Mouse (Mus musculus): ENCODE measurements around the gene Nrde2. TPM values are rescaled to one million over a fixed set of nuclear protein-coding genes. Genes with fewer than 3 reads are reported as not detected.

The Nrde2 gene
- total and polyA plus RNA-seq, 3 experiments = 18.9 to 25.6 (median 23.6) TPM

- peak; percentile 97 for TF ChIP-seq MEF2A (IDR thresholded peaks at IDR 0.05; ENCODE audit: borderline replicate concordance, low read depth, low read length)
- TF ChIP-seq ZNF384 (IDR thresholded peaks at IDR 0.05; ENCODE audit: low read depth, low read length) = no peak
- TF ChIP-seq USF1 (IDR thresholded peaks at IDR 0.05; ENCODE audit: low read depth, low read length) = no peak
- no peak for TF ChIP-seq KAT2A (IDR thresholded peaks at IDR 0.05; ENCODE audit: insufficient replicate concordance, low read length)
These were observed 68.7 kb downstream of the Nrde2 start (continued) for GRCm38 (mm10) chr12:100090750-100091149.

GRCm38 (mm10) chr12:100089265-100089664, 70.2 kb downstream of the Nrde2 start:
- Histone ChIP-seq H3K9me3 (replicated peaks; ENCODE audit: low read length) (no peaks in the 10 kb centered on the region), H3K4me3 (replicated peaks in 1 of 3; ENCODE audit: low read depth in 2 of 3, low read length in 2 of 3, poor library complexity in 1 of 3) (no peak overlapping the region), H3K27me3 (replicated peaks) (no peaks in the 10 kb centered on the region), H3K4me1 (ENCODE audit: control insufficient read depth in 1 of 2, insufficient read depth in 2 of 2) (peaks cover 24 to 43% of the 10 kb centered on the region in 2 experiments), H3K9ac (ENCODE audit: insufficient read depth, low read depth) (no peak overlapping the region), H3K79me2 (replicated peaks; ENCODE audit: control insufficient read depth, extremely low read depth, insufficient read depth, poor library complexity, severe bottlenecking) (no peaks in the 10 kb centered on the region), H3K4me2 (ENCODE audit: insufficient read depth, low read depth, poor library complexity, severe bottlenecking) (no peak overlapping the region), H3K36me3 (replicated peaks in 1 of 2; ENCODE audit: control insufficient read depth in 1 of 2, insufficient read depth in 1 of 2, low read length in 1 of 2) (no peaks in the 10 kb centered on the region), H3K27ac (ENCODE audit: insufficient read depth, low read depth) (no peak overlapping the region)
- no peak for TF ChIP-seq TBP (conservative IDR thresholded peaks at IDR 0.05; ENCODE audit: low read depth, low read length)
- TF ChIP-seq PAX5 (IDR thresholded peaks at IDR 0.05; ENCODE audit: low read length) = no peak
- TF ChIP-seq JUN (IDR thresholded peaks at IDR 0.05; ENCODE audit: insufficient read depth, low read depth, low read length) = no peak
- no peak for TF ChIP-seq ZNF384 (IDR thresholded peaks at IDR 0.05; ENCODE audit: low read depth, low read length)
- TF ChIP-seq BHLHE40 (IDR thresholded peaks at IDR 0.05; ENCODE audit: low read depth, low read length) = no peak
- TF ChIP-seq ZC3H11A (IDR thresholded peaks at IDR 0.05; ENCODE audit: low read depth, low read length) = no peak
- TF ChIP-seq HCFC1 (IDR thresholded peaks at IDR 0.05; ENCODE audit: low read depth, low read length) = no peak
- TF ChIP-seq CTCF (conservative IDR thresholded peaks at IDR 0.05 in 1 of 2, IDR thresholded peaks at IDR 0.05 in 1 of 2; ENCODE audit: low read depth in 2 of 2, low read length in 2 of 2) = no peak
- TF ChIP-seq RCOR1 (conservative IDR thresholded peaks at IDR 0.05; ENCODE audit: low read depth, low read length) = no peak
- no peak for TF ChIP-seq IRF4 (IDR thresholded peaks at IDR 0.05; ENCODE audit: low read depth, low read length)
- no peak for TF ChIP-seq E2F4 (IDR thresholded peaks at IDR 0.05; ENCODE audit: insufficient replicate concordance, low read depth, low read length)
- no peak for TF ChIP-seq ZMIZ1 (IDR thresholded peaks at IDR 0.05; ENCODE audit: low read depth, low read length)
- no peak for TF ChIP-seq UBTF (IDR thresholded peaks at IDR 0.05; ENCODE audit: low read depth, low read length)
- no peak for TF ChIP-seq ETS1 (conservative IDR thresholded peaks at IDR 0.05; ENCODE audit: low read depth, low read length)
- no peak for TF ChIP-seq SIN3A (IDR thresholded peaks at IDR 0.05; ENCODE audit: low read length)
- TF ChIP-seq POLR2A (IDR thresholded peaks at IDR 0.05; ENCODE audit: low read depth, low read length) = no peak
- TF ChIP-seq SMC3 (IDR thresholded peaks at IDR 0.05; ENCODE audit: low read depth, low read length) = no peak
- no peak for TF ChIP-seq POLR2AphosphoS2 (IDR thresholded peaks at IDR 0.05; ENCODE audit: low read depth, low read length)
- no peak for TF ChIP-seq NRF1 (IDR thresholded peaks at IDR 0.05; ENCODE audit: low read depth, low read length)
- no peak for TF ChIP-seq MEF2A (IDR thresholded peaks at IDR 0.05; ENCODE audit: borderline replicate concordance, low read depth, low read length)
- dilution Hi-C loops (cut with MboI; ENCODE audit: extremely low pct_ligation_motif_present, extremely low pct_unique_long_range_greater_than_20kb, low sequenced_read_pairs) (no loop called here), in situ Hi-C loops (cut with MboI; ENCODE audit: low pct_ligation_motif_present, low pct_unique_long_range_greater_than_20kb, low sequenced_read_pairs) (no loop called here)
- DNase-seq (ENCODE audit: extremely low read depth) = no peak
